Mouse (Mus musculus) common myeloid progenitor, adult 5-6 weeks (primary cell): ENCODE data around the gene Prune1. TPM values are rescaled to one million over a fixed set of nuclear protein-coding genes. Genes with fewer than 3 reads are reported as not detected.
"Not testable (repeated sequence)": the region's sequence is repeated elsewhere in the genome, so short reads cannot be mapped to it uniquely, and the experiment has no call there.

Experiments used
- ATAC-seq: replicated peaks from 2 replicates; pipeline ENCODE4 v1.8.0; 2016; ENCODE audit warnings: low read depth, mild to moderate bottlenecking, moderate TSS enrichment, inconsistent platforms; ENCODE audit not compliant: poor library complexity, severe bottlenecking
- total RNA-seq: library from RNA; stranded (forward); fragments of 200-1000, 187-1606 nt; gene quantifications from 2 replicates; pipeline ENCODE4 v1.2.3, GENCODE M21; 2017

Prune1 gene
- total RNA-seq, 1 experiment from 2014 or later: 10.3 TPM

DNA sequence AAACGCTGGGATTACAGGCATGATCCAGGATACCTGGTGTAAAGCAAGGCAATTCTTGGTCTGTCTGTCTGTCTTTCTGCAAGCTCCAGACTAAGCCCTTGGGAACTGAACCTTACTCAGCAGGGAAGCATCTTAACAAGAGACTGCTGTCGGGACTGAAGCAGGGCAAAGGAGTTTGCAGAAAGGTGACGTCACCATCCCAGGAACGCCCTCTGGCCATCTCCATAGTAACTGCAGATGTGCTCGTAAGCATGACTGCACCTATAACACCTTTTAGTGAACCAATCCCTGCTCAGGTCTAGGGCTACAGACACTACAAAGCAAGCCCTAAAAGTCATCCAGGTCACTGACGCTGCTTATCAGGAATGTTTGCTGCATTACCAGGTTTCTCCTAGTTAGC, 57.6 kb downstream of the Prune1 start:
- no peak for ATAC-seq

DNA sequence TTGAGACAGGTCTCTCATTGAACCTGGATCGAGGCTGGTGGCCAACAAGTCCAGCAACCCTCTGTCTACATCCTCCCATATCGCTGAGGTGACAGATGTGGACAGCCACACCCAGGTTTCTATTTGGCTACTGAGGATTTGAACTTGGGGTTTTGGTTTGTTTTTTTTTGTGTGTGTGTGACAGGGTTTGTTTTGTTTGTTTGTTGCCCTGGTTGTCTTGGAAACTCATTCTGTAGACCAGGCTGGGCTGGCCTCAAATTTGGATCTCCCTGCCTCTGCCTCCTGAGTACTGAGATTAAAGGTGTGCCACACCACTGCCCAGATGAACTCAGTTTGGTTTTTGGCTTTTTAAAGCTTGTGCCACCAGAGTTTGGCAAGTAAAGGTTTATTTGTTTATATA, 58.8 kb downstream of the Prune1 start:
- no peak for ATAC-seq

GRCm38 (mm10) chr3:95218466-95219137, 63.3 kb downstream of the Prune1 start:
- 0 out of 2 replicates have a peak, but pooled peaks have one; percentile 7 for ATAC-seq

DNA sequence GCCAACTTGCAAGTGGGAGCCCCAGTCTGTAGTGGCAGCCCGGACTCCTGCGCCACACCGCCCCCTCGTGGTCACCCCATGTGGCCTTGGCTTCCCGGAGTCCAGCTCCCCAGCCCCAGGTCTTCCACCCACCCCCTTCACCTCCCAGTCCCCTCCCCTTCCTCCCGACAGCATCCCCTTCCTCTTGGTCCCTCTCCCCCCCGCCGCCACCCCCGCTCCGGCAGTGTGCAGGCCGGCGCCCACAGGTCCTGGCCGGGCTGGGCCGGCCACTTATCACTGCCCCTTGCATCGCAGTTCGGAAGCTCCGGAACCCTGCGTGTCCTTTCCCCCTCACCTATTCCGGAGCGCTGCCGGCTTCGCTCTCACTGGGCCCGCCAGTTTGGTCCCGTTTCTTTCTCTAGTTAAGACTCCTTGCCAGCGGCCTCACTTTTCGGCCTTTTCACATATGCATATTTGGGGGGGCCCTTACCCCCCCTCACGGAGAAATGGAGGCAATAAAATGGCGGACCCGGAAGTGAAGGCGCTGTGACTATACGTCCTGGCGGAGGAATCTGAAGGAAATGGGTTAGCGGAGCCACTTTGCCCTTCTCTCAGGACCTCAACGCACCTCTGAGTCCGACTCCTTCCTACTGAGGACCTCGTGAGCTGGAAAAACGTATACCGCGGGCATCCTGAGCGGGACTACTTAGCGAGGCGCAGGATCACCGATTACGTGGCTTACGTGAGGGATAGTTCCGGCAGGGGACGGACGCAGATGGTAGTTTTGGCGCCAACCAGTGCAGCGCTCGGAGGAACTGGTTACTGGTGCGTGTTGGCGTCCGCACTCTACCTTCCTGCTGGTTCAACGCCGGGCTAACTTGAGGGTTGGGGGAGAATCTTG, 64.4 kb downstream of the Prune1 start, which contains the start of gene Gabpb2:
Gene Gabpb2, minus strand, starts transcription at position 662 of the 880 bp plus-strand sequence.
- peak; percentile 87 for ATAC-seq

DNA sequence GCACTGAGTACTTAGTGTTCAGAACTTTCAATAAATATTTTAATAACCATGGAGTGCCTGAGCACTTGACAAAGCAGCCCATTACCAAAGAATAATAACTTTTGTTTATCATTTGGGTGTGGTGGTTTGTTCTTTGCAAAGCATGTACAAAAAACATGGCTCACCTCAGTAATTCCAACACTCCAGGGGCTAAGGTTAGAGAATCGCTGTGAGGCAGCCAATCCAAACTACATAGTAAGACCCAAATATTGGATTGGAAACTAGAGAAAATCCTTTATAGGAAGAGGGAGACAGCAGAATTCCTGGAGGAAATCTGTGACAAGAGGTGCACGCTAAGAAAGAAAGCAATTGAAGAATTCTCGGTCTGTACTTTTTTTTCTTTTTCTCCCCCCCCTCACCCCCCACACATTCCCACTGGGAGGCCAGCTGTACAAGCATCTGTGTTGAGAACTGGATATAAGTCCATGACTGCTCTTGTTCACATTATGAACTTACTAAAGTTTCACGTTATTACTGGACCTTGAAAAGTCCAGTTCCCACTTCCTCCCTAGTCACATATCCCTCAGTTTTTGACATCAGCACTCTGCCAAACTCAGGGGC, 65.1 kb downstream of the Prune1 start:
- no peak for ATAC-seq

DNA sequence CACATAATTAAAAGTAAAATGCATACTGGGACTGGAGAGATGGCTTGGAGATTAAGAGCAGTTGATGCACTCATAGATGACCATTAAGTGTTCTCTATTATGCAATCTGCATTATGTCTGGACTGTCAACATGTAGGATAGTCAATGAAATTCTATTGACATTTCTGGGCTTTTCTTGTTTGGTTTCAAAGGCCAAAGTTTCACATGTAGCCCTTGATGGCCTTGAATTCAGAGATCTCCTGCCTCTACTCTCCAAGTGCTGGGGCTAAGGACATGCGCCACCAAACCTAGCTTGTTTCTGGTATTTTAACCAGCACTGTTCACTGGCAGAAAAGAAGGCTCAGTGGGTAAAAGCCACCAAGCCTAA, 68.3 kb downstream of the Prune1 start:
- no peak for ATAC-seq

- ATAC-seq: not testable (repeated sequence)
Measured at GRCm38 (mm10) chr3:95212889-95213608, 68.8 kb downstream of the Prune1 start.

GRCm38 (mm10) chr3:95210585-95210984, 71.3 kb downstream of the Prune1 start:
- ATAC-seq: no peak

- ATAC-seq: no peak
Measured at GRCm38 (mm10) chr3:95208286-95208685, 73.6 kb downstream of the Prune1 start.

DNA sequence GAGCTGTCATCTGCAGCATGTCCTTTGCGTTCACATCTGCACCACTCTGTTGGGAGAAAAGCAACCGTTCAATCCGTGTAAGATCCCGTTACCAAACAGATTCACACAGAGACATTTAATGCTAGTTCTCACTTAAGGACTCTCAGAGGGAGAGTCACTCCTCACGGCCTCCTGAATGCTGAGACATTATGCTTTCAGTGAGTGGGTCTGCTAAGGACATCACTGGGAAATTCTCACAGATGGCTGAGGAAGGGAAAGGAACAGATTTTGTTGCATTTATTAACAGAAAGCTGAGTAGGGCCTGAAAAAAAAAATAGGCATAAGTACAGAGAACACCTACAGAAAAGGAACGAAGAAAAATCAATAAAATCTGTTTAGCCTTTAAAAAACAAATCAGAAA, 78.0 kb downstream of the Prune1 start:
- ATAC-seq: no peak

Other genes with a start within 250 kb of the Prune1 start
- gene Psmd4, start 239.5 kb downstream of the Prune1 start, total RNA-seq: 210 and 232 TPM in 2 replicates
- 13.3 and 19.2 TPM in 2 replicates for gene Pip5k1a, start 175.1 kb downstream of the Prune1 start, total RNA-seq
- gene Vps72, start 171.1 kb downstream of the Prune1 start, total RNA-seq: 82.0 and 161 TPM in 2 replicates
- gene Tmod4, start 157.6 kb downstream of the Prune1 start, total RNA-seq: not detected in 2 replicates
- 59.6 and 88.2 TPM in 2 replicates for gene Scnm1, start 148.1 kb downstream of the Prune1 start, total RNA-seq
- 2.9 and 6.9 TPM in 2 replicates for gene Lysmd1, start 148.0 kb downstream of the Prune1 start, total RNA-seq
- 21.8 and 38.5 TPM in 2 replicates for gene Tnfaip8l2, start 139.7 kb downstream of the Prune1 start, total RNA-seq
- gene Sema6c, start 121.6 kb downstream of the Prune1 start, total RNA-seq: 0.64 and 4.6 TPM in 2 replicates
- gene Gabpb2, start 64.2 kb downstream of the Prune1 start, total RNA-seq: 50.1 and 53.9 TPM in 2 replicates
- gene Cdc42se1, start 53.3 kb downstream of the Prune1 start, total RNA-seq: 55.4 and 57.6 TPM in 2 replicates
- 7.9 and 9.2 TPM in 2 replicates for gene Mllt11, start 49.9 kb downstream of the Prune1 start, total RNA-seq
- 0.64 and 0.82 TPM in 2 replicates for gene Gm128, start 40.5 kb downstream of the Prune1 start, total RNA-seq
- not detected in 2 replicates for gene Bnipl, start 30.9 kb downstream of the Prune1 start, total RNA-seq
- 26.2 and 31.4 TPM in 2 replicates for gene Mindy1, start 731 bp downstream of the Prune1 start, total RNA-seq
- 5.9 and 12.1 TPM in 2 replicates for gene Anxa9, start 25.1 kb upstream of the Prune1 start, total RNA-seq
- 94.9 and 102 TPM in 2 replicates for gene Cers2, start 32.7 kb upstream of the Prune1 start, total RNA-seq
- 35.8 and 44.9 TPM in 2 replicates for gene Setdb1, start 75.1 kb upstream of the Prune1 start, total RNA-seq
- gene 4930558C23Rik, start 120.8 kb upstream of the Prune1 start, total RNA-seq: not detected in 2 replicates
- 24.9 and 31.3 TPM in 2 replicates for gene Arnt, start 152.3 kb upstream of the Prune1 start, total RNA-seq
- not detected in 2 replicates for gene Ctsk, start 217.2 kb upstream of the Prune1 start, total RNA-seq
- gene Ctss, start 244.7 kb upstream of the Prune1 start, total RNA-seq: 74.8 and 75.3 TPM in 2 replicates